Mouse (Mus musculus) MEL (cell line): ENCODE data around the gene Efr3b. TPM values are rescaled to one million over a fixed set of nuclear protein-coding genes. Genes with fewer than 3 reads are reported as not detected.

Experiments used
- DNase-seq: peaks from one replicate; pipeline ENCODE4 v3.0.0; 2011; ENCODE audit warnings: low read depth, low spot score
- H3K27ac ChIP-seq: 2 replicates; pipeline ENCODE4 v1.5.1; 2012; ENCODE audit warnings: low read depth, mild to moderate bottlenecking, control low read depth, low read length, moderate library complexity; ENCODE audit not compliant: control insufficient read depth
- H3K27me3 ChIP-seq, 2 experiments: fragments of 150-350 bp in 1 of 2; sonication (generic) in 1 of 2; 2 replicates each; pipeline ENCODE4 v1.6.1; 2012; ENCODE audit warnings: low read length in 2 of 2, mild to moderate bottlenecking in 2 of 2, improper control_type of control experiment in 1 of 2, moderate library complexity in 1 of 2; ENCODE audit not compliant: insufficient read depth in 2 of 2, control insufficient read depth in 1 of 2
- H3K36me3 ChIP-seq, 2 experiments: 2 replicates each; pipeline ENCODE4 v1.6.1; 2012 to 2014; ENCODE audit warnings: low read length in 2 of 2, improper control_type of control experiment in 1 of 2, inconsistent platforms in 1 of 2, mild to moderate bottlenecking in 1 of 2; ENCODE audit not compliant: insufficient read depth in 2 of 2, control insufficient read depth in 1 of 2
- H3K4me1 ChIP-seq, 2 experiments: fragments of 150-350 bp in 1 of 2; sonication (generic) in 1 of 2; 2 replicates each; pipeline ENCODE4 v1.6.1; 2012; ENCODE audit warnings: low read length in 2 of 2, improper control_type of control experiment in 1 of 2, mild to moderate bottlenecking in 1 of 2; ENCODE audit not compliant: insufficient read depth in 2 of 2, control insufficient read depth in 1 of 2
- H3K4me3 ChIP-seq, 2 experiments: fragments of 150-350 bp in 1 of 2; sonication (generic) in 1 of 2; 2 replicates each; pipeline ENCODE4 v1.5.1; 2012; ENCODE audit warnings: low read depth in 2 of 2, low read length in 2 of 2, mild to moderate bottlenecking in 2 of 2, moderate library complexity in 2 of 2, control low read depth in 1 of 2, improper control_type of control experiment in 1 of 2; ENCODE audit not compliant: control insufficient read depth in 1 of 2, insufficient read depth in 1 of 2
- H3K79me2 ChIP-seq: 2 replicates; pipeline ENCODE4 v1.6.1; 2012; ENCODE audit warnings: mild to moderate bottlenecking, low read length, moderate library complexity; ENCODE audit not compliant: control insufficient read depth, poor library complexity, insufficient read depth
- H3K9ac ChIP-seq: 2 replicates; pipeline ENCODE4 v1.6.1; 2012; ENCODE audit warnings: low read depth, mild to moderate bottlenecking, control low read depth, low read length, moderate library complexity; ENCODE audit not compliant: control insufficient read depth, poor library complexity, severe bottlenecking
- H3K9me3 ChIP-seq: fragments of 150-350 bp; sonication (generic); replicated peaks from 2 replicates; pipeline ENCODE4 v1.6.1; 2012; ENCODE audit warnings: mild to moderate bottlenecking, low read length, improper control_type of control experiment, moderate library complexity; ENCODE audit not compliant: insufficient read depth
- BHLHE40 ChIP-seq: IDR thresholded peaks from 2 replicates; pipeline ENCODE4 v1.6.1; 2012; ENCODE audit warnings: low read depth, mild to moderate bottlenecking, inconsistent platforms, low read length, improper control_type of control experiment, borderline replicate concordance
- CHD1 ChIP-seq: IDR thresholded peaks from 2 replicates; pipeline ENCODE4 v1.6.1; 2012; ENCODE audit warnings: low read depth, mild to moderate bottlenecking, inconsistent platforms, low read length, improper control_type of control experiment
- ELF1 ChIP-seq: IDR thresholded peaks from 2 replicates; pipeline ENCODE4 v1.6.1; 2014; ENCODE audit warnings: low read depth, mild to moderate bottlenecking, inconsistent platforms, low read length, improper control_type of control experiment, moderate library complexity
- ETS1 ChIP-seq: IDR thresholded peaks from 2 replicates; pipeline ENCODE4 v1.6.1; 2012; ENCODE audit warnings: low read depth, mild to moderate bottlenecking, inconsistent platforms, low read length, improper control_type of control experiment, moderate library complexity
- JUND ChIP-seq: IDR thresholded peaks from 2 replicates; pipeline ENCODE4 v1.6.1; 2011; ENCODE audit warnings: low read depth, mild to moderate bottlenecking, improper control_type of control experiment, low read length
- MAFK ChIP-seq: IDR thresholded peaks from 2 replicates; pipeline ENCODE4 v1.6.1; 2011; ENCODE audit warnings: low read depth, mild to moderate bottlenecking, low read length, improper control_type of control experiment, borderline replicate concordance
- MAX ChIP-seq: IDR thresholded peaks from 2 replicates; pipeline ENCODE4 v1.6.1; 2011; ENCODE audit warnings: low read length, improper control_type of control experiment
- MAZ ChIP-seq: IDR thresholded peaks from 2 replicates; pipeline ENCODE4 v1.6.1; 2012; ENCODE audit warnings: low read depth, mild to moderate bottlenecking, inconsistent platforms, low read length, improper control_type of control experiment
- MYB ChIP-seq: IDR thresholded peaks from 2 replicates; pipeline ENCODE4 v1.6.1; 2011; ENCODE audit warnings: mild to moderate bottlenecking, low read depth, low read length, improper control_type of control experiment
- POLR2A ChIP-seq, 2 experiments: IDR thresholded peaks; 2 replicates each; pipeline ENCODE4 v1.6.1; 2011 to 2012; ENCODE audit warnings: low read length in 2 of 2, mild to moderate bottlenecking in 2 of 2, control low read depth in 1 of 2, improper control_type of control experiment in 1 of 2, low read depth in 1 of 2, moderate library complexity in 1 of 2; ENCODE audit not compliant: control insufficient read depth in 1 of 2, insufficient read depth in 1 of 2, poor library complexity in 1 of 2
- RCOR1 ChIP-seq: IDR thresholded peaks from 2 replicates; pipeline ENCODE4 v1.6.1; 2012; ENCODE audit warnings: low read depth, mild to moderate bottlenecking, inconsistent platforms, low read length, improper control_type of control experiment
- SMC3 ChIP-seq: IDR thresholded peaks from 2 replicates; pipeline ENCODE4 v1.6.1; 2011; ENCODE audit warnings: low read depth, low read length, improper control_type of control experiment
- TCF12 ChIP-seq: IDR thresholded peaks from 2 replicates; pipeline ENCODE4 v1.6.1; 2014; ENCODE audit warnings: low read depth, mild to moderate bottlenecking, inconsistent platforms, low read length, improper control_type of control experiment, moderate library complexity
- USF1 ChIP-seq: IDR thresholded peaks from 2 replicates; pipeline ENCODE4 v1.6.1; 2014; ENCODE audit warnings: low read depth, mild to moderate bottlenecking, inconsistent platforms, low read length, improper control_type of control experiment, moderate library complexity
- ZMIZ1 ChIP-seq: IDR thresholded peaks from 2 replicates; pipeline ENCODE4 v1.6.1; 2012; ENCODE audit warnings: low read depth, mild to moderate bottlenecking, inconsistent platforms, low read length, improper control_type of control experiment, moderate library complexity
- ZNF384 ChIP-seq: IDR thresholded peaks from 2 replicates; pipeline ENCODE4 v1.6.1; 2012; ENCODE audit warnings: low read depth, mild to moderate bottlenecking, inconsistent platforms, low read length, improper control_type of control experiment
- polyA plus RNA-seq, 2 experiments: library from polyadenylated mRNA; stranded (reverse) in 1 of 2; unstranded in 1 of 2; fragments of >175 nt in 1 of 2; fragments of >200 nt in 1 of 2; gene quantifications; 2 replicates each; pipeline versions ENCODE4 v1.2.1 to v1.2.4; 2012; ENCODE audit warnings: low replicate concordance in 2 of 2, low read depth in 1 of 2; ENCODE audit not compliant: insufficient read length in 2 of 2, insufficient read depth in 1 of 2, missing spikeins in 1 of 2
- total RNA-seq: library from RNA; depleted of rRNA; stranded (reverse); fragments of 300-350 nt; gene quantifications from 2 replicates; pipeline ENCODE4 v1.2.3, GENCODE M21; 2012

Efr3b gene
- total and polyA plus RNA-seq, 3 experiments, result 1.5 to 1.7 TPM; not detected in 1

- Histone ChIP-seq H3K27ac (no peak overlapping the region), H3K9me3 (no peaks in the 10 kb centered on the region), H3K4me1 (peaks cover 0 to 12% of the 10 kb centered on the region in 2 experiments; a peak in 3 of 4 replicates), H3K27me3 (no peaks in the 10 kb centered on the region), H3K36me3 (peaks cover 0 to 11% of the 10 kb centered on the region in 2 experiments; a peak in 2 of 4 replicates), H3K4me3 (no peak overlapping the region), H3K79me2 (no peaks in the 10 kb centered on the region), H3K9ac (no peak overlapping the region)
- no peak for TF ChIP-seq ETS1
- TF ChIP-seq TCF12, result no peak
- TF ChIP-seq SMC3, result no peak
- no peak for TF ChIP-seq RCOR1
- TF ChIP-seq ZNF384, result no peak
- peak; percentile 45 for DNase-seq
These were observed 36.7 kb upstream of the Efr3b start for GRCm38 (mm10) chr12:4075407-4075806.

GRCm38 (mm10) chr12:4071671-4072070, 33.0 kb upstream of the Efr3b start:
- no peak for TF ChIP-seq JUND
- TF ChIP-seq MYB, result no peak
- no peak for TF ChIP-seq ETS1
- TF ChIP-seq MAZ, result no peak
- no peak for TF ChIP-seq MAFK
- TF ChIP-seq ZMIZ1, result no peak
- no peaks in the 10 kb centered on the region for H3K27me3 ChIP-seq
- no peak overlapping the region for H3K9ac ChIP-seq
- H3K36me3 ChIP-seq, result peaks cover 0 to 11% of the 10 kb centered on the region in 2 experiments; a peak in 2 of 4 replicates
- no peak for DNase-seq
- no peaks in the 10 kb centered on the region for H3K9me3 ChIP-seq
- H3K27ac ChIP-seq, result no peak overlapping the region
- peaks cover 0 to 12% of the 10 kb centered on the region in 2 experiments; a peak in 3 of 4 replicates for H3K4me1 ChIP-seq
- H3K79me2 ChIP-seq, result no peaks in the 10 kb centered on the region
- H3K4me3 ChIP-seq, result no peak overlapping the region

GRCm38 (mm10) chr12:4068551-4068950, 29.8 kb upstream of the Efr3b start:
- peaks cover 0 to 14% of the 10 kb centered on the region in 2 experiments; a peak in 2 of 4 replicates for H3K36me3 ChIP-seq
- no peak for DNase-seq

More at GRCm38 (mm10) chr12:4068551-4068950, 29.8 kb upstream of the Efr3b start:
- Histone ChIP-seq H3K27me3 (no peaks in the 10 kb centered on the region), H3K4me1 (peaks cover 0 to 24% of the 10 kb centered on the region in 2 experiments; a peak in 2 of 4 replicates), H3K27ac (no peak overlapping the region), H3K4me3 (no peak overlapping the region), H3K79me2 (no peaks in the 10 kb centered on the region), H3K9ac (no peak overlapping the region), H3K9me3 (no peaks in the 10 kb centered on the region)
- TF ChIP-seq CHD1, result no peak
- TF ChIP-seq POLR2A (IDR thresholded peaks at IDR 0.05; ENCODE audit: control insufficient read depth in 1 of 2, insufficient read depth in 1 of 2, low read depth in 1 of 2, low read length in 2 of 2, poor library complexity in 1 of 2), result no peak
- no peak for TF ChIP-seq USF1
- no peak for TF ChIP-seq ELF1
- TF ChIP-seq MAFK, result no peak
- no peak for TF ChIP-seq BHLHE40
- TF ChIP-seq ZMIZ1, result no peak
- TF ChIP-seq MAX, result no peak
